Mouse (Mus musculus) neural tube, embryonic 11.5 days (tissue): ENCODE measurements around the gene Atp2c1. TPM values are rescaled to one million over a fixed set of nuclear protein-coding genes. Genes with fewer than 3 reads are reported as not detected.

Source experiments
- ATAC-seq: fragments of 200-750 bp; cut with Nextera tagmentation; 2 replicates; pipeline ENCODE4 v1.8.0; 2017; ENCODE audit warnings: moderate number of reproducible peaks, mild to moderate bottlenecking, moderate TSS enrichment, moderate library complexity; ENCODE audit not compliant: insufficient read depth, low FRiP score, low TSS enrichment
- DNase-seq: peaks from one replicate; pipeline ENCODE4 v3.0.0-alpha.2; 2015; ENCODE audit warnings: low spot score
- H3K27ac ChIP-seq: fragments of 300-500 bp; sonication (generic); 2 replicates; pipeline ENCODE4 v1.5.1; 2014; ENCODE audit warnings: low read depth, mild to moderate bottlenecking, low read length
- H3K27me3 ChIP-seq: fragments of 300-500 bp; sonication (generic); 2 replicates; pipeline ENCODE4 v1.6.1; 2014; ENCODE audit warnings: mild to moderate bottlenecking, low read length, mixed read lengths; ENCODE audit not compliant: control insufficient read depth, insufficient read depth
- H3K36me3 ChIP-seq: fragments of 300-500 bp; sonication (generic); 2 replicates; pipeline ENCODE4 v1.6.1; 2014; ENCODE audit warnings: mild to moderate bottlenecking, low read length, moderate library complexity, mixed read lengths; ENCODE audit not compliant: control insufficient read depth, insufficient read depth
- H3K4me1 ChIP-seq: fragments of 300-500 bp; sonication (generic); 2 replicates; pipeline ENCODE4 v1.6.1; 2014; ENCODE audit warnings: low read length, mixed read lengths; ENCODE audit not compliant: control insufficient read depth, insufficient read depth
- H3K4me2 ChIP-seq: fragments of 300-500 bp; sonication (generic); 2 replicates; pipeline ENCODE4 v1.6.1; 2014; ENCODE audit warnings: low read depth, mild to moderate bottlenecking, moderate library complexity
- H3K4me3 ChIP-seq: fragments of 300-500 bp; sonication (generic); 2 replicates; pipeline ENCODE4 v1.5.1; 2014; ENCODE audit warnings: low read depth, low read length
- H3K9ac ChIP-seq: fragments of 300-500 bp; sonication (generic); 2 replicates; pipeline ENCODE4 v1.6.1; 2014; ENCODE audit warnings: mild to moderate bottlenecking, low read length
- H3K9me3 ChIP-seq: fragments of 300-500 bp; sonication (generic); 2 replicates; pipeline ENCODE4 v1.6.1; 2016; ENCODE audit warnings: low read length; ENCODE audit not compliant: control insufficient read depth
- WGBS: fragments of 180-500 bp; shearing (Covaris S2); extraction: QIAGEN DNeasy Blood & Tissue Kit; methylation state at CpG from one replicate; pipeline ENCODE4 v1.1.7; 2014; 5-methylcytosine and 5-hydroxymethylcytosine counted together
- polyA plus RNA-seq: library from polyadenylated mRNA; unstranded; fragments of >200 nt; fragmentation: Nextera tagmentation; extraction: Ambion mirVana; gene quantifications from 2 replicates; pipeline ENCODE4 v1.2.1, GENCODE M21; 2014

The Atp2c1 gene
- polyA plus RNA-seq, 1 experiment from 2014 or later = 91.5 TPM

DNA sequence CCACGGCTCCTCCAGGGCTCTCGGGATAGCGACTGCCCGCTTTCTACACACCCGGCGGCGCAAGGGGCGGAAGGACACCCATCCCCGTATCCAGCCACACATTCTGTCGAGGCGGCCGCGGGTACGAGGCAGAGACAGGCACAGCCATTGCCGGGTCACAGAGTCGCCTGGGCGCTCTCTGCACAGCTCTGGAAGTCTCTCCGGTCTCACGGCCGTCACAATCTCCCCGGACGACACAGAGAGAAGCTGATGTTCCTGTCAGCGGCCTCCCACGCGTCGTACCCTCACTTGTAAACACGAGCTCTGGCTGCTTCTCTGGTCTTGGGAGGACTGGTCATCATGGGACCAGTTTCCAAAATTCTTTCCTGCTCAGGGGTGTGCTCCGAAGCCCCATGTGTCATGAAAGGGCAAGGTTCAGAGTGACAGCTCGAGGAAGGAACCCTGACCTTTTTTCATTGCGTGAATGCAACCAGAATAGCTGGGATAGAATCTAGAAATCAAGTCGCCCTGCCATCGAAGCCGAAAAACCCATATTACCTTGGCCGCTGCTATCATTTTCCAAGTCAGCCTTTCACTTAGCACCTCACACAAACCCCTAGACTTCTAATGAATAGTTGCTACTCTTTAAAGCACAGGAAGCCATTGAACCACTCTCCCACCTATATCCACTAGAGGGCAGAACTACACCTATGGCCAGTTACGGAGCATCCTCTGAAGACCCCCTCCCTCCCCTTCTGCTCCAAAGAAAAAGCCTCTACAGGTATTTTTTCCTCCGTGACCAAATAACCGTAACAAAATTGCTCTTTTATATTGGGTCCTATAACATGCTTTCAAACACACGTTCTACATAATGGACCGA, 31.6 kb downstream of the Atp2c1 start:
- peak; percentile 56 for ATAC-seq
- H3K4me2 ChIP-seq = peak overlapping the region; percentile 95
- peak overlapping the region; percentile 97 for H3K27ac ChIP-seq
- no peaks in the 10 kb centered on the region for H3K27me3 ChIP-seq
- H3K9me3 ChIP-seq = no peaks in the 10 kb centered on the region
- H3K36me3 ChIP-seq = no peaks in the 10 kb centered on the region
- peak overlapping the region; percentile 80 for H3K4me3 ChIP-seq
- DNase-seq = peak; percentile 69
- 2% methylated on average over 37 of the region's 39 CpGs for WGBS
- H3K4me1 ChIP-seq = 0 out of 2 replicates have a peak, but pooled peaks cover 4% of the 10 kb centered on the region
- H3K9ac ChIP-seq = peak overlapping the region; percentile 91

DNA sequence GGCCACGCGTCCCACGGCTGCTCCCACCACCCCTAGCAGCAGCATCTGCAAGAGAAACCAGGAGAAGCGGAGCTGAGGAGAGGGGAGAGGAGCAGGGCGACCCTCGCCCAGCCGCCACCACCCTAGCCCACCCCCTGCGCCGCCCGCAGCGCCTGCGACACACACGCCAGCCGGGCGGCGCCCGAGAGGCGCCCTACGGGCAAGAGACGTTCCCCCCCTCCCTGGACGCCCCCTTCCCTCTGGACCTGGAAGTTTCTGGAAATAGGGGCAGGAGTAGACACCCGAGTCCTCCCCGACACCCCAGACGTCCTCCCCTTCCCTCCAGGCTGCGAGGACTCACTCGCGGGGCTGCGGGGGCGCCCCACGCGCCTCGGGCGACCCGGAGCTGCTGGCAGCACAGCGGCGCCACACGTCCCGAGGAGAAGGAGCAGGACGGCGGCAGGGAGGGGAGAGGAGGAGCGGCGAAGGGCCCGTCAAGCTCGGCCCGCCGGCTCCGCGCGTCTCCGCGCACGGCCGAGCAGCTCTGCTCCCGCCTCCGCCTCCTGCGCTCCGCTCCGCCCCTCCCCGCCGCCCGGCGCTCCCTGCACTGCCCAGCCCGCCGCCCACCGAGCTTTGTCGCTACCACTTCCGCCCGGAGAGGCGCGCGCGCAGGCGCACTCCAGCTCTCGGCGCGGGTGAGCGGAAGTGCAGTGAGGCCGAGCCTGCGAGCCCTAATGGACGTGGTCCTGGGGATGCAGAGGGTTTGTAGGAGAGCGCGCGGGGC, 32.4 kb downstream of the Atp2c1 start:
- DNase-seq (peak; percentile 98), ATAC-seq (peak; percentile 98)
- no peaks in the 10 kb centered on the region for H3K27me3 ChIP-seq
- 0 out of 2 replicates have a peak, but pooled peaks cover 4% of the 10 kb centered on the region for H3K4me1 ChIP-seq
- no peaks in the 10 kb centered on the region for H3K36me3 ChIP-seq
- H3K4me3 ChIP-seq = peak overlapping the region; percentile 80
- H3K9ac ChIP-seq = peak overlapping the region; percentile 91
- peak overlapping the region; percentile 97 for H3K27ac ChIP-seq
- no peaks in the 10 kb centered on the region for H3K9me3 ChIP-seq
- peak overlapping the region; percentile 95 for H3K4me2 ChIP-seq
- WGBS = under 1% methylated on average over 45 of the region's 83 CpGs

- no peaks in the 10 kb centered on the region for H3K27me3 ChIP-seq
- no peak overlapping the region for H3K4me2 ChIP-seq
- H3K27ac ChIP-seq = no peak overlapping the region
- H3K36me3 ChIP-seq = no peaks in the 10 kb centered on the region
- H3K9ac ChIP-seq = no peak overlapping the region
- 0 out of 2 replicates have a peak, but pooled peaks cover 4% of the 10 kb centered on the region for H3K4me1 ChIP-seq
- DNase-seq = no peak
- 59% methylated on average over 3 of the region's 3 CpGs for WGBS
- no peak for ATAC-seq
- H3K4me3 ChIP-seq = no peak overlapping the region
- no peaks in the 10 kb centered on the region for H3K9me3 ChIP-seq
Observed at GRCm38 (mm10) chr9:105492744-105493143, 34.4 kb downstream of the Atp2c1 start.

DNA sequence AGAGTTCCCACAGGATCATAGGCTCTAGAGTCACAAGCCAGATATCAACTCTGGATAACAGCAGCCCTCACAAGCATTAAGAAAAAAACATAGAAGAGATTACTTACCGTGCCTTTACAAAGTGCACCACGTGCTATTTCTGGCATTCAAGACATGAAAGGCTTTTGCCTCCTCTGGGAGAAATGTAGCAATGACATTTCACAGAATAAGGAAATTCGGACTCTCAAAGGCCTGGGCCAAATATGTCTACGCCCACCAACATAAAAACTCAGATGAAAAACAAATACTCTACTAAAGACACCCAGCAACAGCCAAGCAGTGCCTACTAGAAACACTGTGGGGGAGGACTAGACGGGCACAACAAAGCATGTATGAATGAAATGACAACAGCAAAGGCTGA, 38.8 kb downstream of the Atp2c1 start:
- no peaks in the 10 kb centered on the region for H3K9me3 ChIP-seq
- no peaks in the 10 kb centered on the region for H3K36me3 ChIP-seq
- WGBS = 85% methylated on average over 5 of the region's 5 CpGs
- H3K27me3 ChIP-seq = no peaks in the 10 kb centered on the region
- DNase-seq (no peak), ATAC-seq (no peak)
- 0 out of 2 replicates have a peak, but pooled peaks cover 4% of the 10 kb centered on the region for H3K4me1 ChIP-seq
- H3K27ac ChIP-seq = no peak overlapping the region
- no peak overlapping the region for H3K4me3 ChIP-seq
- no peak overlapping the region for H3K9ac ChIP-seq
- no peak overlapping the region for H3K4me2 ChIP-seq

- no peak for ATAC-seq
- Histone ChIP-seq H3K9me3 (no peaks in the 10 kb centered on the region), H3K4me3 (no peak overlapping the region), H3K27me3 (no peaks in the 10 kb centered on the region), H3K4me2 (no peak overlapping the region), H3K27ac (no peak overlapping the region), H3K36me3 (no peaks in the 10 kb centered on the region), H3K4me1 (no peaks in the 10 kb centered on the region), H3K9ac (no peak overlapping the region)
- DNase-seq = no peak
- 90% methylated on average over 5 of the region's 5 CpGs for WGBS
Observed at GRCm38 (mm10) chr9:105484338-105485084, 42.6 kb downstream of the Atp2c1 start.

- 92% methylated on average over 11 of the region's 11 CpGs for WGBS
- Histone ChIP-seq H3K4me2 (no peak overlapping the region), H3K27me3 (no peaks in the 10 kb centered on the region), H3K9me3 (no peaks in the 10 kb centered on the region), H3K27ac (no peak overlapping the region), H3K9ac (no peak overlapping the region), H3K36me3 (no peaks in the 10 kb centered on the region), H3K4me3 (no peak overlapping the region), H3K4me1 (no peaks in the 10 kb centered on the region)
- no peak for ATAC-seq
- DNase-seq = no peak
Observed at GRCm38 (mm10) chr9:105483880-105484279, 43.2 kb downstream of the Atp2c1 start.

DNA sequence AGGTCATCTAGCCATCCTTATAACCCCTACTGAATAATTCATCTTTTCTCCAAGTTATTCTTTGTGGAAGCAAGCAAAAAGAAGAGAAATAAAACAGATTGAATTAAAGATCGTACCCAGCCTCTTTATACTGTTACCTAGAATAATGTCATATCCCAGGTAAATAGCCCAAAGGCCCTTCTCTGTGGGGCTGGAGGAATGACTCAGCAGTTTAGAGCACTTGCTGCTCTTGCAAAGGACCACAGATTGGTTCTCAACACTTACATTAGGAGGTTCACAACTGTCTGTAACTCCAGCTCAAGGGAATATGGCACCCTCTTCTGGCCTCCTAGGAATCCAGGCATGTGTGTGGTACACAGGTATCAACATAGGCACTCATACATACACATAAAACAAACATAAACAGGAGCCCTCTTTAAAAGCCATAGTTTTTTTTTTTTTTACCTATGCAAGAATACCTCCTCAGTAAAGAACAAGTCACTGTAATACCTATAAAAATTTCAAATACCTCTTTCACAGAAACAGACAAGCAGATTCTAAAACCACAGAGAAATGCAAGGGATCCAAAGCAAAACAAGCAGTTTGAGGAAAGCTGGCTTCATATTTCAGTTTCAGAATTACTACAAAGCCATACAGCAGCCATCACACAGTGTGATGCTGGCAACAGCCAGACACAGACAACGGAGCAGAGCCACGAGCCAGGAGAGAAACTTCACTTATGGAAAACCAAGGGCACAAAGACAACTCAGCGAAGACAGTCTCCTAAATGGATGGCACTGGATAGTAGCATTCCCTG, 44.2 kb downstream of the Atp2c1 start:
- DNase-seq = no peak
- Histone ChIP-seq H3K4me1 (no peaks in the 10 kb centered on the region), H3K36me3 (no peaks in the 10 kb centered on the region), H3K9me3 (no peaks in the 10 kb centered on the region), H3K4me3 (no peak overlapping the region), H3K27me3 (no peaks in the 10 kb centered on the region), H3K4me2 (no peak overlapping the region), H3K9ac (no peak overlapping the region), H3K27ac (no peak overlapping the region)
- 94% methylated on average over 4 of the region's 4 CpGs for WGBS
- ATAC-seq = no peak

GRCm38 (mm10) chr9:105482070-105482469, 45.0 kb downstream of the Atp2c1 start:
- DNase-seq (no peak), ATAC-seq (no peak)
- Histone ChIP-seq H3K4me3 (no peak overlapping the region), H3K27me3 (no peaks in the 10 kb centered on the region), H3K27ac (no peak overlapping the region), H3K36me3 (no peaks in the 10 kb centered on the region), H3K9ac (no peak overlapping the region), H3K4me2 (no peak overlapping the region), H3K4me1 (no peaks in the 10 kb centered on the region), H3K9me3 (no peaks in the 10 kb centered on the region)
- 84% methylated on average over 4 of the region's 4 CpGs for WGBS
